In the genomic region with DNA sequence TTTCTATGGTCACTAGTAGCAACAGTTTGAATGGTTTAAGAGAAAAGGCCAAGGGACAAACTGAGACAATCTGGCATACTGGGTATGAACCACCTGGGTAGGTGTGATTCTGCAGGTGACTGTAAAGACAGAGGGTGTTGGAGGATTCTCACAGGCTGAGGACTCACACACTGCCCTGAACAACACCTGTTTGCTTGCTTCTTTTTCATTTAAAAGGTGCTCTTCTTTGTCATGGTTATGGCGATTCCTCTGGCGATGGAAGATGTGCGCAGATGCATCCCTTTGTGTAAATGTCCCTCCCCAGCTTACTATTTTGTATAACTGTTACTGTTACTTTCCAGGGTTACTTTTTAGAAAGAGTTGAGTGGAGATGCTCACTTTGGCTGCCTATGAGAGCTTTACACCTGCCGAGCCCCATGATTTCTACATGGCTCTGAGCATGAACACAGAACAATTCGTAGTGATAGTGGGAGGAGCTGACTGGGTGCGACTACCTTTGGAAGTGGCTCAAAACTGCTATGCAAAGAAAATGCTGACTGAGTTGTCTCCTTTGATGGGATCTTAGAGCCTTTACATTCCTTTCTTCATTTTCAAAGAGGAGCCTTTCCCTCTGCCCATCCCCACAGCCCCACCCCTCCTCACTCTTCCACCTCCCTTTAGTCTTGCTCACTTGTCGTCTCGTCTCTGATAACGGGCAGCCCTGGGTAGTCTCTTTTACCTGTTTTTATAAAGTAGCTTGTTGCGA, we compare ENCODE assay signal across 27 mouse cellular contexts. TPM values are rescaled to one million over a fixed set of nuclear protein-coding genes. Genes with fewer than 3 reads are reported as not detected.
"Had no signal": no experiment of that assay in that cellular context is flagged by ENCODE, and none has a peak within 500 bp of the region (broad histone marks: within the 10 kb centered on the region; RNA-seq: fewer than 3 reads in every experiment).

No protein-coding gene starts in this region.

- H3K36me3 ChIP-seq: heart, embryonic 13.5 days; heart, embryonic 15.5 days; hindbrain, embryonic 10.5 days; hindbrain, embryonic 12.5 days; intestine, embryonic 15.5 days; limb, embryonic 10.5 days; limb, embryonic 12.5 days; liver, embryonic 13.5 days; liver, embryonic 15.5 days had no signal

- H3K4me1 ChIP-seq: heart, embryonic 15.5 days; hindbrain, embryonic 10.5 days; hindbrain, embryonic 12.5 days; intestine, embryonic 15.5 days; limb, embryonic 12.5 days; liver, embryonic 13.5 days; liver, embryonic 15.5 days had no signal

- H3K9ac ChIP-seq: heart, embryonic 13.5 days; heart, embryonic 15.5 days; hindbrain, embryonic 12.5 days; hindbrain, embryonic 14.5 days; intestine, embryonic 15.5 days; limb, embryonic 12.5 days; liver, embryonic 13.5 days; liver, embryonic 15.5 days; liver, postnatal 0 days had no signal

- H3K4me3 ChIP-seq: gastrocnemius, adult 2 months; heart, adult 2 months; heart, embryonic 13.5 days; heart, embryonic 15.5 days; hindbrain, embryonic 10.5 days; hindbrain, embryonic 12.5 days; intestine, embryonic 15.5 days; layer of hippocampus, adult 2 months; limb, embryonic 10.5 days; limb, embryonic 12.5 days; liver, embryonic 13.5 days; liver, embryonic 15.5 days had no signal

- H3K9me3 ChIP-seq: heart, embryonic 13.5 days; heart, embryonic 15.5 days; hindbrain, embryonic 10.5 days; hindbrain, embryonic 12.5 days; intestine, embryonic 15.5 days; limb, embryonic 10.5 days; limb, embryonic 12.5 days; liver, embryonic 13.5 days; liver, embryonic 15.5 days had no signal

- H3K27ac ChIP-seq: gastrocnemius, adult 2 months; heart, adult 2 months; heart, embryonic 13.5 days; heart, embryonic 15.5 days; hindbrain, embryonic 10.5 days; hindbrain, embryonic 12.5 days; hindbrain, embryonic 14.5 days; intestine, embryonic 15.5 days; layer of hippocampus, adult 2 months; limb, embryonic 10.5 days; limb, embryonic 12.5 days; liver, embryonic 13.5 days; liver, embryonic 15.5 days had no signal

- H3K27me3 ChIP-seq: intestine, embryonic 15.5 days had no signal

- DNase-seq: gastrocnemius, adult 2 months; gastrocnemius, postnatal 10 days; gastrocnemius, postnatal 25 days; heart, adult 2 months; heart, postnatal 14 days; heart, postnatal 4 days; kidney, adult 18-20 months; kidney, adult 8-10 months; kidney, postnatal 10 days; kidney, postnatal 25 days; kidney, postnatal 4 days; layer of hippocampus, postnatal 36 days; liver; liver, embryonic 13.5 days; liver, postnatal 0 days had no signal

RNA-seq across cellular contexts. Expression of a gene that starts 11.8 kb away (rescaled TPM):
- total RNA-seq: granulocyte monocyte progenitor cell, adult 5-6 weeks had no signal

RNA-seq across cellular contexts. Expression of a gene that starts 58.9 kb away (rescaled TPM):
- total RNA-seq: gastrocnemius, adult 2 months had no signal
- polyA plus RNA-seq: hindbrain, embryonic 12.5 days; inflammation-experienced regulatory T-cells, adult 6 months had no signal
